Mouse (Mus musculus): ENCODE measurements at regions not wholly inside any gene's neighbourhood (a gene's known extent, or its start where the extent isn't known, plus 50 kb on each side); places are given as distances from the start of the nearest gene placed in this dataset.

DNA sequence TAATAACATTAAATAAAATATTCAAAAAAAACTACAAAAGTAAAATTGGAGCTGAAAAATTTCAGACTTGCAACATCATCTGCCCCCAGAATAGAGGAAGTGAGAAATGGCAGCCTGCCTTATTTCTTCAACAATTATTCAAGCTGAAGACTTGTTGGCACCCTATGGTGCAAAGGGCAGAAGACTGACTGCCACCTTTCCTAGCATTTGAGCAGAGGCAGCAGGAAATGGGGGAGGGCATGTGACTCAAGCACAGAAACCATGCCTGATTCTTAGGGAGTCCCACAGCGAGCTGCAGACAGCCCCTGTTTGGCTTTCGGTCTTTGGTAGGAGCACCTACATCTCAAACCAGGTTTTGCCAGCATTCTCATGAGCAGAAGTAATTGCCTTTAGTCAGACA, 188.2 kb downstream of the Ube2e3 start:
- TF ChIP-seq TAL1 (IDR thresholded peaks at IDR 0.05; ENCODE audit: low read length), result no peak
- no peak for TF ChIP-seq GATA1 (IDR thresholded peaks at IDR 0.05; ENCODE audit: low read length)

All from erythroblast, embryonic 14.5 days (primary cell).